10 mouse cellular contexts compared by ENCODE assay signal in the genomic region with DNA sequence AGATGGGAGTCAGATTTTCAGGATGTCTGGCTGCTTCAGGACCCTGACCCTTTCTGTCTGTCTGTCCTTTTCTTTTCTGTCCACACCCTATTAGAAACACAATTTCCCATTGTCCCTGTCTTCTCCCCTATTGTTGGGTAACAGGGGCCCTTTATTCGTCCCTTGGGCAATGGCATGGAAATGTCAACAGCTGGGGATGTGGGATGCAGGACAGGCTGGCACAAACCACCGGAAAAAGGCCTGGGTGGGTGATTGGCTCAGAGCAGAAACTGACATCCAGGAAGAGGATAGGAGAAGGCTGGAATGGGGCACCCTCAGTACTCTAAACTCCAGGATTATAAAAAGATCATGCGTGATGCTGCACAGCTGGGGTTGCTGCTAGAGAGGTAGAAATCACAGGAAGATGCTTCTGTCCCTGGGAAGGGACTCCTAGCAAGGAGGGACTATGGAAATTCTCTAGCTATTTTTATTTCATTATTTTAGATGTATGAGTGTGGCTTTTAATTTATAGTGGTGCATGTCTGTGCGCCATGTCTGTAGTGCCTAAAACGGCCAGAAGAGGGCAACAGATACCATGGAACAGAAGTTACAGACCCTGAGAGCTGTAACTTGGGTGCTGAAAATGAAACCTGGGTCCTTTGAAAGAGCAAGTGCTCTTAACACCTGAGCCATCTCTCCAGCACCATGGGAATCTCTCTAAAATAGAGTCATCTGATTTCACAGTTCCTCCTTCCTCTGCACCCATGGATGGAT. TPM values are rescaled to one million over a fixed set of nuclear protein-coding genes. Genes with fewer than 3 reads are reported as not detected.
DNase-seq lines count a peak whose midpoint lies in the region; ATAC-seq and TF ChIP-seq lines count a peak whose summit lies in the region.
"Had no signal": no experiment of that assay in that cellular context is flagged by ENCODE, and none has a peak within 500 bp of the region (broad histone marks: within the 10 kb centered on the region; RNA-seq: fewer than 3 reads in every experiment).

A gene (minus strand): TSS at position 150 of the 753 bp plus-strand sequence.

- H3K4me3 ChIP-seq in CH12.LX (replicated peaks in 1 of 3; ENCODE audit: low read depth in 2 of 3, low read length in 2 of 3, poor library complexity in 1 of 3): no peak within 1 kb of the TSS
- H3K4me3 ChIP-seq: erythroblast, embryonic 14.5 days; heart, embryonic 15.5 days had no signal

- no peak for TF ChIP-seq POLR2A in CH12.LX (IDR thresholded peaks at IDR 0.05; ENCODE audit: low read depth, low read length)

- peaks cover 69% of the 10 kb centered on the region for H3K27me3 ChIP-seq in CH12.LX (replicated peaks)

- peak; percentile 64 for DNase-seq in layer of hippocampus, adult 11-12 months (ENCODE audit: low spot score)
- DNase-seq in layer of hippocampus, adult 9-10 months (ENCODE audit: low spot score): no peak
- DNase-seq in A20 (ENCODE audit: low read depth, low spot score): peak; percentile 43
- DNase-seq in CH12.LX (ENCODE audit: extremely low read depth): peak; percentile 16
- peak in 1 of 2 experiments; percentile 30 for DNase-seq in left cerebral cortex, adult 8-10 months (ENCODE audit: low spot score in 2 of 2)
- no peak for DNase-seq in urinary bladder, adult 2 months (ENCODE audit: low spot score)

- peak; percentile 63 for TF ChIP-seq RAD21 in CH12.LX (IDR thresholded peaks at IDR 0.05; ENCODE audit: low read depth, low read length)

- H3K4me1 ChIP-seq in CH12.LX (ENCODE audit: control insufficient read depth in 1 of 2, insufficient read depth in 2 of 2): peaks cover 14% of the 10 kb centered on the region in 2 experiments

- TF ChIP-seq CTCF in CH12.LX (conservative IDR thresholded peaks at IDR 0.05 in 1 of 2, IDR thresholded peaks at IDR 0.05 in 1 of 2; ENCODE audit: low read depth in 2 of 2, low read length in 2 of 2): peak; percentile 46 to 65; a peak in 3 of 4 replicates

- in situ Hi-C loops in CH12.LX (cut with MboI; ENCODE audit: low pct_ligation_motif_present, low pct_unique_long_range_greater_than_20kb, low sequenced_read_pairs): no loop called here

- no peak within 1 kb of the TSS for H3K9ac ChIP-seq in CH12.LX (ENCODE audit: insufficient read depth, low read depth)
- H3K9ac ChIP-seq: heart, embryonic 15.5 days had no signal

- no peak within 1 kb of the TSS for H3K27ac ChIP-seq in CH12.LX (ENCODE audit: insufficient read depth, low read depth)
- H3K27ac ChIP-seq: heart, embryonic 15.5 days had no signal

- no peaks in the 10 kb centered on the region for H3K36me3 ChIP-seq in CH12.LX (replicated peaks in 1 of 2; ENCODE audit: control insufficient read depth in 1 of 2, insufficient read depth in 1 of 2, low read length in 1 of 2)
- H3K36me3 ChIP-seq: heart, embryonic 15.5 days had no signal

- no peak for ATAC-seq in erythroblast, adult 5-6 weeks (replicated peaks; ENCODE audit: low FRiP score, poor library complexity, severe bottlenecking)

- H3K79me2 ChIP-seq in CH12.LX (replicated peaks; ENCODE audit: control insufficient read depth, extremely low read depth, insufficient read depth, poor library complexity, severe bottlenecking): no peaks in the 10 kb centered on the region

- H3K9me3 ChIP-seq in CH12.LX (replicated peaks; ENCODE audit: low read length): peaks cover 24% of the 10 kb centered on the region
- H3K9me3 ChIP-seq: heart, embryonic 15.5 days had no signal

- dilution Hi-C loops in CH12.LX (cut with MboI; ENCODE audit: extremely low pct_ligation_motif_present, extremely low pct_unique_long_range_greater_than_20kb, low sequenced_read_pairs): no loop called here

- TF ChIP-seq EP300 in CH12.LX (IDR thresholded peaks at IDR 0.05; ENCODE audit: low read length): no peak

- H3K4me2 ChIP-seq in CH12.LX (ENCODE audit: insufficient read depth, low read depth, poor library complexity, severe bottlenecking): no peak within 1 kb of the TSS
- H3K4me2 ChIP-seq: heart, embryonic 15.5 days had no signal

TF ChIP-seq in CH12.LX, 34 proteins besides CTCF, POLR2A, EP300 and RAD21:
- TF ChIP-seq POLR2AphosphoS2 (IDR thresholded peaks at IDR 0.05; ENCODE audit: low read depth, low read length): no peak
- TF ChIP-seq SMC3 (IDR thresholded peaks at IDR 0.05; ENCODE audit: low read depth, low read length): peak; percentile 60

RNA-seq across cellular contexts. Expression of the gene that starts here (rescaled TPM):
- not detected in 2 replicates for total RNA-seq in CH12.LX (2012; rRNA removed)
- total RNA-seq in CH12.LX (2014; rRNA removed): not detected in 2 replicates
- polyA plus RNA-seq in CH12.LX (2012; ENCODE audit: insufficient read length, low read depth): not detected in 2 replicates
- 10 to 100 TPM; 23.0 to 35.7 (median 32.1) TPM for total RNA-seq in left cerebral cortex, adult 8-10 months (2022)
- 0.06 TPM in 1 of 2 replicates, not detected in the other for polyA plus RNA-seq in urinary bladder, adult 2 months (2012; rRNA removed)
- not detected in 2 replicates for total RNA-seq in erythroblast, adult 5-6 weeks (2015; ENCODE audit: low replicate concordance)
- total RNA-seq in erythroblast, adult 5-6 weeks (2017; ENCODE audit: low replicate concordance): not detected in 2 replicates
- polyA plus RNA-seq: erythroblast, embryonic 14.5 days; neural tube, embryonic 11.5 days had no signal

Comparison
In these comparisons a context has a peak if more than half of its experiments do, and no peak if none do; other contexts are left out.
1. RNA of the gene that starts here (total RNA-seq): 23.0 to 35.7 TPM in left cerebral cortex, adult 8-10 months; not detected in CH12.LX and not detected in erythroblast, adult 5-6 weeks; every median in the first group is over 10 times any median in the second.
2. DNase-seq: peak in layer of hippocampus, adult 11-12 months (single experiment) and A20 (single experiment); none in layer of hippocampus, adult 9-10 months (single experiment) and urinary bladder, adult 2 months (single experiment).
3. Peak in DNase-seq in CH12.LX; RNA of the gene not detected or under 1 TPM.